16 mouse cellular contexts compared by ENCODE assay signal in the genomic region with DNA sequence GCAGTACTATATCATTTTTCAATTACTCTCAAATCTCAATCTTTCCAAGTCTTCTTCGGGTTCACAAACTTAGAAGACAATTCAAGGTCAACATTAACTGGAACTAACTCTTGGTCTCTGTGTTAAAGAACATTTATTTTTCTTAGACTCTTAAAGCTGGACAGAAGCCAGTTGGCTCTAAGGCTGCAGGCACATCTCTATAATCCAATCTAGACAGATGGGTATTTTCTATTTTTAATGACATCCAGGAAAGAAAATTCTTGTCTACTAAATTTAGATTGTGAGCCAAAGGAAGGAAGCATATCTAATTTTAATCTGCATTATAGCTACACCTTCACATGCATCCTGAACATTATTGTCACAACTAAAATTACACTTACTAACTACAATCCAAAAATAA. TPM values are rescaled to one million over a fixed set of nuclear protein-coding genes. Genes with fewer than 3 reads are reported as not detected.
DNase-seq lines count a peak whose midpoint lies in the region; ATAC-seq and TF ChIP-seq lines count a peak whose summit lies in the region.
"Had no signal": no experiment of that assay in that cellular context is flagged by ENCODE, and none has a peak within 500 bp of the region (broad histone marks: within the 10 kb centered on the region; RNA-seq: fewer than 3 reads in every experiment).

No protein-coding gene starts in this region.

- no peaks in the 10 kb centered on the region for H3K4me1 ChIP-seq in forebrain, embryonic 14.5 days (ENCODE audit: control insufficient read depth, insufficient read depth, low read length)
- H3K4me1 ChIP-seq in forebrain, embryonic 13.5 days = no peaks in the 10 kb centered on the region
- peaks cover 10% of the 10 kb centered on the region for H3K4me1 ChIP-seq in heart, postnatal 0 days (ENCODE audit: control insufficient read depth, insufficient read depth)
- no peaks in the 10 kb centered on the region for H3K4me1 ChIP-seq in midbrain, embryonic 11.5 days (ENCODE audit: control insufficient read depth, insufficient read depth, low read length)
- H3K4me1 ChIP-seq: hindbrain, embryonic 12.5 days had no signal

- H3K4me3 ChIP-seq in forebrain, embryonic 14.5 days (ENCODE audit: low read depth, low read length) = no peak overlapping the region
- no peak overlapping the region for H3K4me3 ChIP-seq in forebrain, embryonic 13.5 days
- H3K4me3 ChIP-seq in heart, postnatal 0 days (ENCODE audit: low read depth, low read length) = no peak overlapping the region
- no peak overlapping the region for H3K4me3 ChIP-seq in left cerebral cortex, adult 2 months
- H3K4me3 ChIP-seq in midbrain, embryonic 11.5 days (ENCODE audit: low read depth, low read length) = no peak overlapping the region
- H3K4me3 ChIP-seq: hindbrain, embryonic 12.5 days; liver, embryonic 13.5 days had no signal

- no peak for TF ChIP-seq POLR2A in brain, embryonic 14.5 days (IDR thresholded peaks at IDR 0.05; ENCODE audit: borderline replicate concordance, extremely low read depth, insufficient read depth, insufficient read length, poor library complexity, severe bottlenecking)

- H3K9me3 ChIP-seq in forebrain, embryonic 14.5 days (replicated peaks; ENCODE audit: control insufficient read depth, low read length) = no peaks in the 10 kb centered on the region
- no peaks in the 10 kb centered on the region for H3K9me3 ChIP-seq in forebrain, embryonic 13.5 days (replicated peaks)
- H3K9me3 ChIP-seq in heart, postnatal 0 days (replicated peaks; ENCODE audit: control insufficient read depth, low read length) = no peaks in the 10 kb centered on the region
- no peaks in the 10 kb centered on the region for H3K9me3 ChIP-seq in midbrain, embryonic 11.5 days (ENCODE audit: control insufficient read depth, low read length)
- H3K9me3 ChIP-seq: hindbrain, embryonic 12.5 days; liver, embryonic 13.5 days had no signal

- peaks cover 7% of the 10 kb centered on the region; the same call in 1 of the 2 replicates for H3K36me3 ChIP-seq in forebrain, embryonic 14.5 days (ENCODE audit: control insufficient read depth, insufficient read depth, low read length)
- H3K36me3 ChIP-seq in forebrain, embryonic 13.5 days (ENCODE audit: poor library complexity, severe bottlenecking) = peaks cover 9% of the 10 kb centered on the region; the same call in 1 of the 2 replicates
- no peaks in the 10 kb centered on the region for H3K36me3 ChIP-seq in heart, postnatal 0 days (replicated peaks; ENCODE audit: control insufficient read depth, insufficient read depth, low read length)
- H3K36me3 ChIP-seq in midbrain, embryonic 11.5 days (ENCODE audit: control insufficient read depth, insufficient read depth, low read length) = no peaks in the 10 kb centered on the region; the same call in 1 of the 2 replicates
- H3K36me3 ChIP-seq: liver, embryonic 13.5 days had no signal

- no peak overlapping the region for H3K4me2 ChIP-seq in forebrain, embryonic 14.5 days (ENCODE audit: low read length)
- H3K4me2 ChIP-seq in forebrain, embryonic 13.5 days = no peak overlapping the region
- no peak overlapping the region for H3K4me2 ChIP-seq in heart, postnatal 0 days (ENCODE audit: low read depth, low read length)
- no peak overlapping the region for H3K4me2 ChIP-seq in midbrain, embryonic 11.5 days
- H3K4me2 ChIP-seq: hindbrain, embryonic 12.5 days; liver, embryonic 13.5 days had no signal

- no peak for TF ChIP-seq EP300 in heart, postnatal 0 days (IDR thresholded peaks at IDR 0.05; ENCODE audit: low read depth)

- 91% methylated on average over 1 of the region's 1 CpGs for WGBS in forebrain, embryonic 14.5 days
- 92% methylated on average over 1 of the region's 1 CpGs for WGBS in forebrain, embryonic 13.5 days
- 52% methylated on average over 1 of the region's 1 CpGs for WGBS in heart, postnatal 0 days
- WGBS in midbrain, embryonic 11.5 days = 86% methylated on average over 1 of the region's 1 CpGs

- H3K27me3 ChIP-seq in forebrain, embryonic 14.5 days (replicated peaks; ENCODE audit: control insufficient read depth, insufficient read depth, low read length) = no peaks in the 10 kb centered on the region
- no peaks in the 10 kb centered on the region for H3K27me3 ChIP-seq in forebrain, embryonic 13.5 days
- no peaks in the 10 kb centered on the region for H3K27me3 ChIP-seq in heart, postnatal 0 days (ENCODE audit: control insufficient read depth, insufficient read depth, low read length)
- no peaks in the 10 kb centered on the region for H3K27me3 ChIP-seq in midbrain, embryonic 11.5 days (ENCODE audit: control insufficient read depth, insufficient read depth, low read length)
- H3K27me3 ChIP-seq: hindbrain, embryonic 12.5 days; liver, embryonic 13.5 days; Patski had no signal

- H3K27ac ChIP-seq in forebrain, embryonic 14.5 days (ENCODE audit: low read depth, low read length) = no peak overlapping the region
- H3K27ac ChIP-seq in forebrain, embryonic 13.5 days = no peak overlapping the region
- peak overlapping the region; percentile 35; the same call in 1 of the 2 replicates for H3K27ac ChIP-seq in heart, postnatal 0 days (ENCODE audit: low read depth)
- H3K27ac ChIP-seq in left cerebral cortex, adult 2 months = peak overlapping the region; percentile 21; the same call in 1 of the 2 replicates
- H3K27ac ChIP-seq in midbrain, embryonic 11.5 days (ENCODE audit: low read depth, low read length) = no peak overlapping the region
- H3K27ac ChIP-seq: hindbrain, embryonic 12.5 days; liver, embryonic 13.5 days had no signal

- DNase-seq in forebrain, embryonic 14.5 days (ENCODE audit: low spot score) = peak; percentile 41
- DNase-seq in heart, postnatal 0 days (ENCODE audit: low spot score) = no peak
- no peak for DNase-seq in heart, postnatal 36 days
- DNase-seq in left cerebral cortex, adult 2 months (ENCODE audit: extremely low spot score in 1 of 2, low spot score in 2 of 2) = no peak
- DNase-seq in left cerebral cortex, postnatal 10 days (ENCODE audit: extremely low spot score in 1 of 2, low spot score in 2 of 2) = no peak
- DNase-seq in brain, embryonic 14.5 days (ENCODE audit: low read depth) = peak; percentile 27
- no peak for DNase-seq in midbrain, embryonic 11.5 days (ENCODE audit: low spot score, missing footprints)
- DNase-seq: kidney, postnatal 25 days; left cerebral cortex, postnatal 4 days; liver, embryonic 13.5 days; right cerebral cortex, adult 18-20 months; thymus, adult 18-20 months had no signal

- no peak for ATAC-seq in forebrain, embryonic 14.5 days
- ATAC-seq in forebrain, embryonic 13.5 days = no peak
- ATAC-seq in heart, postnatal 0 days (ENCODE audit: insufficient read depth, low read depth) = no peak
- ATAC-seq in midbrain, embryonic 11.5 days (ENCODE audit: low FRiP score) = no peak
- ATAC-seq: forebrain, embryonic 16.5 days; Patski had no signal

- intact Hi-C loops in heart, postnatal 36 days (cut with DNase I) = no loop called here
- intact Hi-C loops in left cerebral cortex, adult 2 months (cut with DNase I) = no loop called here
- intact Hi-C loops in left cerebral cortex, postnatal 10 days (cut with DNase I) = no loop called here

- no peak overlapping the region for H3K9ac ChIP-seq in forebrain, embryonic 14.5 days (ENCODE audit: low read length)
- no peak overlapping the region for H3K9ac ChIP-seq in forebrain, embryonic 13.5 days
- H3K9ac ChIP-seq in heart, postnatal 0 days (replicated peaks; ENCODE audit: low read depth, low read length) = no peak overlapping the region
- H3K9ac ChIP-seq in midbrain, embryonic 11.5 days (ENCODE audit: low read length) = no peak overlapping the region
- H3K9ac ChIP-seq: hindbrain, embryonic 12.5 days; liver, embryonic 13.5 days had no signal

- TF ChIP-seq CTCF in heart, postnatal 0 days (IDR thresholded peaks at IDR 0.05; ENCODE audit: low read depth) = no peak
- TF ChIP-seq CTCF in left cerebral cortex, adult 2 months (IDR thresholded peaks at IDR 0.05) = no peak
- no peak for TF ChIP-seq CTCF in brain, embryonic 14.5 days (IDR thresholded peaks at IDR 0.05; ENCODE audit: borderline replicate concordance, extremely low read depth, insufficient read depth, insufficient read length)

RNA-seq across cellular contexts. Expression of a gene that starts 32.6 kb away (rescaled TPM):
- polyA plus RNA-seq in forebrain, embryonic 14.5 days (2014; fragmentation: Nextera tagmentation; extraction: Ambion mirVana) = 12.1 and 15.9 TPM in 2 replicates
- polyA plus RNA-seq in forebrain, embryonic 13.5 days (2015; fragmentation: Nextera tagmentation; extraction: Ambion mirVana) = 17.0 and 18.5 TPM in 2 replicates
- 8.3 and 19.1 TPM in 2 replicates for total RNA-seq in heart, postnatal 0 days (2014; rRNA removed; ENCODE audit: low replicate concordance)
- 2.5 and 2.7 TPM in 2 replicates for polyA plus RNA-seq in heart, postnatal 0 days (2015; fragmentation: Nextera tagmentation; extraction: Ambion mirVana)
- 1 to 10 TPM; 4.0 to 6.2 TPM for total RNA-seq in heart, postnatal 36 days (2021)
- total RNA-seq in left cerebral cortex, adult 2 months (2021) = 10 to 100 TPM; 51.1 to 65.4 TPM
- total RNA-seq in left cerebral cortex, postnatal 10 days (2021) = 10 to 100 TPM; 78.7 to 88.5 TPM
- 15.2 and 15.9 TPM in 2 replicates for polyA plus RNA-seq in brain, embryonic 14.5 days (2012; rRNA removed)
- polyA plus RNA-seq in midbrain, embryonic 11.5 days (2014; fragmentation: Nextera tagmentation; extraction: Ambion mirVana) = 8.1 and 8.2 TPM in 2 replicates

Comparison
In these comparisons a context has a peak if more than half of its experiments do, and no peak if none do; other contexts are left out.
1. DNase-seq: peak in forebrain, embryonic 14.5 days (single experiment) and brain, embryonic 14.5 days (single experiment); none in heart, postnatal 0 days (single experiment), heart, postnatal 36 days (0 of 2), left cerebral cortex, adult 2 months (0 of 2), left cerebral cortex, postnatal 10 days (0 of 2) and midbrain, embryonic 11.5 days (single experiment).
2. H3K27ac ChIP-seq: peak in heart, postnatal 0 days (single experiment) and left cerebral cortex, adult 2 months (single experiment); none in forebrain, embryonic 14.5 days (single experiment), forebrain, embryonic 13.5 days (single experiment) and midbrain, embryonic 11.5 days (single experiment).